Mouse (Mus musculus) small intestine, adult 2 months (tissue): Measurements from ENCODE around the gene Rnf10. TPM values are rescaled to one million over a fixed set of nuclear protein-coding genes. Genes with fewer than 3 reads are reported as not detected.
"Not testable (repeated sequence)": the region's sequence is repeated elsewhere in the genome, so short reads cannot be mapped to it uniquely, and the experiment has no call there.

Experiments
- H3K27ac ChIP-seq: fragments of 200-500 bp; 2 replicates; pipeline ENCODE4 v1.5.1; 2012; ENCODE audit warnings: low read depth, low read length, control low read depth, inconsistent platforms; ENCODE audit not compliant: insufficient read depth
- H3K27me3 ChIP-seq: fragments of 200-500 bp; 2 replicates; pipeline ENCODE4 v1.6.1; 2012; ENCODE audit warnings: mild to moderate bottlenecking, moderate library complexity, low read length, inconsistent platforms; ENCODE audit not compliant: control insufficient read depth, insufficient read depth
- H3K36me3 ChIP-seq: fragments of 200-500 bp; 2 replicates; pipeline ENCODE4 v1.6.1; 2012; ENCODE audit warnings: mild to moderate bottlenecking, low read length, control low read depth, inconsistent platforms; ENCODE audit not compliant: control insufficient read depth, insufficient read depth
- H3K4me1 ChIP-seq: fragments of 200-500 bp; 2 replicates; pipeline ENCODE4 v1.6.1; 2012; ENCODE audit warnings: low read length, inconsistent platforms, mixed read lengths; ENCODE audit not compliant: control insufficient read depth, insufficient read depth, insufficient read length
- H3K4me3 ChIP-seq: fragments of 200-500 bp; 2 replicates; pipeline ENCODE4 v1.5.1; 2012; ENCODE audit warnings: low read depth, mild to moderate bottlenecking, control low read depth, inconsistent platforms, low read length, moderate library complexity
- CTCF ChIP-seq: fragments of 200-500 bp; IDR thresholded peaks from 2 replicates; pipeline ENCODE4 v1.5.1; 2012; ENCODE audit warnings: low read depth, mild to moderate bottlenecking, control low read depth, inconsistent platforms, low read length, moderate library complexity, mixed read lengths; ENCODE audit not compliant: insufficient replicate concordance, insufficient read length; ENCODE audit errors: extremely low read depth
- POLR2A ChIP-seq: fragments of 200-500 bp; IDR thresholded peaks from 2 replicates; pipeline ENCODE4 v1.6.1; 2012; ENCODE audit warnings: low read depth, mild to moderate bottlenecking, control low read depth, inconsistent platforms, low read length, moderate library complexity
- WGBS: fragments of 180-500 bp; shearing (Covaris S2); methylation state at CpG from one replicate; pipeline ENCODE4 v1.1.7; 2018; 5-methylcytosine and 5-hydroxymethylcytosine counted together
- polyA plus RNA-seq: library from polyadenylated mRNA; depleted of rRNA; stranded (reverse); fragments of >200 nt; gene quantifications from 2 replicates; pipeline ENCODE4 v1.2.3, GENCODE M21; 2012

Gene Rnf10
- polyA plus RNA-seq, 1 experiment = 148 TPM

DNA sequence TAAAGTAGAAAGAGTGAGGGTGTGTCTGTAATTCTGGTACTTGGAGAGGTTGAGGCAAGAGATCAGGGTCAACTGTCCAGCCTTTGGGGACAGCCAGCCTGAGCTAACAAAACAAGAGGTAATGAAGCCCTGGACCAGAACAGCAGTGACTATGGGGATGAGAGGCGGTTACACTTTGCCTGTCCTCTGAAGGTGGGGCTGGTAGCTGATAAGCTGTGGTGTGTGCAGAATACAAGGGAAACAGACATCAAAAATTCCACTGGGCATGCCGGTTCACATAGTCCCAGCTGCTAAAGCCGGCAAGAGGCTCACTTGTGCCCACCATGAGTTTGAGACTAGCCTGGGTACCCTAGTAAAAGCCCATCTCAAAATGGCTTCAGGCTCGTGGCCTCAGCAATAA, 39.7 kb upstream of the Rnf10 start:
- WGBS = 32% methylated on average over 4 of the region's 4 CpGs
- Histone ChIP-seq H3K4me3 (no peak overlapping the region), H3K36me3 (no peaks in the 10 kb centered on the region), H3K4me1 (peaks cover 20% of the 10 kb centered on the region; the same call in 1 of the 2 replicates), H3K27ac (0 out of 2 replicates have a peak overlapping the region, but pooled peaks have one; percentile 7), H3K27me3 (no peaks in the 10 kb centered on the region)
- TF ChIP-seq CTCF = no peak
- no peak for TF ChIP-seq POLR2A

DNA sequence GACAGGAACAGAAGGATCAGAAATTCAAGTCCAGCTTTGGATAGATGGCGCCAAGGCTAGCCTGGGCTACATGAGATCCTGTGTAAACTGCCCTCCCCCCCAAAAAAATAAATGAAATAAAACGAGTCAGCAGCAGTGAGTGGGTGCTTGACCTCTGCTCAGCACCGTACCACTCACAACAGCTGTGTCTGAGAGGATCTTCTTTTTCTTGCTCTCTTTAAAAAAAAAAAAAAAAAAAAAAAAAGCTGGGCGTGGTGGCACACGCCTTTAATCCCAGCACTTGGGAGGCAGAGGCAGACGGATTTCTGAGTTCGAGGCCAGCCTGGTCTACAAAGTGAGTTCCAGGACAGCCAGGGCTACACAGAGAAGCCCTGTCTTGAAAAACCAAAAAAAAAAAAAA, 29.5 kb upstream of the Rnf10 start:
- not testable (repeated sequence) for H3K27me3 ChIP-seq, H3K36me3 ChIP-seq, H3K4me1 ChIP-seq, H3K27ac ChIP-seq, H3K4me3 ChIP-seq
- 76% methylated on average over 7 of the region's 7 CpGs for WGBS

DNA sequence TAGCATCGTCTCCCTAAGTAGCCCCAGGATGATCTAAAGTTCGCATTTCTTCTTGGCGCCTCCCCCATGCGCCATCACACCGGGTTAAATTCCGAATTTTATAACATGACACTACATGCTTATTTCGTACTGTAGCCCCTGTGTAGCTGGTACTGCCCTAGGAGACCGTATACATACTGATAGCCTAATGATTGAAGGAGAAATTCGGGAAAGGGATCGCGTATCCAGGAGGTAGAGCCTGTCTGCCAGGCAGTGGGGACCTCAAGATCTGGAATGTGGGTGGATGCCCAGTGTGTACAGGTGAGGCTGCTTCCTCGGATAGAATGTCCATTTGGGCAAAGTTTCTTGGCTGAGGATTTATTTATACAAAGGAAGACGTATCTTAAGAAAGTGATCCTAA, 28.9 kb upstream of the Rnf10 start:
- Histone ChIP-seq H3K27me3 (no peaks in the 10 kb centered on the region), H3K27ac (no peak overlapping the region), H3K36me3 (peaks cover 13% of the 10 kb centered on the region), H3K4me3 (peak overlapping the region; percentile 67), H3K4me1 (peaks cover 6% of the 10 kb centered on the region)
- TF ChIP-seq CTCF = no peak
- TF ChIP-seq POLR2A = no peak
- WGBS = 16% methylated on average over 13 of the region's 13 CpGs

DNA sequence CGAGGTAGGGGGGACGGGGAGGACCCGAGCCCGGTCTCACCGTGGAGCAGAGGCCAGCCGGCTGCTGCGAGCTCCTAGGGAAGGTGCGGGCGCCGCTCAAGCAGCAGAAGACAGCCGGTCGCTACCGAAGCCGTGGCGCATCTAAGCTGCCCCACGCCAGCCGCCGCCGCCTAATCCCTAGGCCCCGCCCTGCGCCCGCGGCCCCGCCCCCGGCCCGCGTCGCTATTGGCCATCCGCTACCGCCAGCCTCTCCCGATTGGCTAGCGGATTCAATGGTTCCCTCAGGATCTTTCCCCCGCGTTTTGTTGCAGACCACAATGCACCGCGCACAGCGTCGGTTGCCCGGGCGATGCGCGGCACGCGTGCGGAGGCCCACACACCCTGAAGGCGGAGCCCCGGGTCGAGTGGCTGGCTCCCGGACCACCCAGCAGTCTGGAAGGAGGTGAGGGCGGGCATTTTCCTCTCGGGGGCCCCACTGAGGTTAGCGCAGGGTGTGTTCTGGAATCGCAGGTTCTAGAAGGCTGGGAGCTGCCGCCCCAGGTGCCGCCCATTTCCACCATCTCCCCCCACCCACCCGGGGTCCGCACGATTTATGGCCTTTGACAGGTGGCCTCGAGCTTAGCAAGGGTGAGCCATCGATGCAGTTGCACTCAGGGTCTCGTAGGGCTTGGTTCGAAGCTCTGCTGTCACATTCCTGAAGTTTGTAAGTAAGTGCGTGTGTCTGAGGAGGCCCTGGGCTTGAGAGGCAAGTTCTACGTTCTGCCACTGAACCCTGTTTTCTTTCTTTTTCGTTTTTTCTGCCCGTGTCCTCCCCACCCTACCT, 28.3 kb upstream of the Rnf10 start, which contains the start of gene Dynll1:
TSS of gene Dynll1 (minus strand) at position 208 of the 823 bp plus-strand sequence.
- TF ChIP-seq CTCF (no peak), POLR2A (peak; percentile 93)
- under 1% methylated on average over 66 of the region's 66 CpGs for WGBS
- Histone ChIP-seq H3K36me3 (peaks cover 16% of the 10 kb centered on the region), H3K27ac (peak within 1 kb of the TSS; percentile 72), H3K27me3 (no peaks in the 10 kb centered on the region), H3K4me1 (peaks cover 7% of the 10 kb centered on the region), H3K4me3 (peak within 1 kb of the TSS; percentile 98)

DNA sequence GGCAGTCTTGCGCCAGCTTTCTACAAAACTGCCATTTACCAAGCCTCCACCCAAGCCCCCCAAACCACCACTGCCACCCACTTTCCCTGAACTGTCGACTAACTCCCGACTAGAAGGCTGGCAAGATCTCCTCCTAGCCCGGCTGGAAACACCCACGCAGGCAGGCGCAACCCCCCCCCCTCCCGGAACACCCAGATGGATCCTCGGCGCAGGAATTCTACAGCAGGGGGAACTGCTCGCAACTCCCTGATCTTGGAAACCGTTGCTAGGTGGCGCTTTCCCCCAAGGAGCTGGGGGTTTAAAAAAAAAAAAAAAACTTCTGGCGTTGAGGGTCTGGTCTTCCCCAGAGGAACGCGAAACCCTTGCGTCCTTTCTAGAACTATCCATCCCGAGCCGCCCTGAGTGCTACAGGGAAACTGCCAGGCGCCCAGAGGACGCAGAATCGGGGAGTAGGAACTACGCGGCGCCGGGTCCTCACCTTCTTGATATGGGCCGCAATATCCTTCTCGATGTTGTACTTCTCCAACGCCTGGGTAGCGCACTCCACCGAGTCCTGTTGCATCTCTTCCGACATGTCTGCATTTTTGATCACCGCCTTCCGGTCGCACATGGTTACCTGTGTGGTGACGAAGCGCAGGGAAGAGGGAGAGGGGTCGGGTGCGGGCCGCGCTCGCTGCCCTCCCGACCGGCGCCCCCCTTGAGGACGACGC, 27.5 kb upstream of the Rnf10 start:
- Histone ChIP-seq H3K27ac (peak overlapping the region; percentile 72), H3K36me3 (peaks cover 22% of the 10 kb centered on the region), H3K4me3 (peak overlapping the region; percentile 98), H3K27me3 (no peaks in the 10 kb centered on the region), H3K4me1 (peaks cover 7% of the 10 kb centered on the region)
- TF ChIP-seq POLR2A = peak; percentile 31; the same call in 1 of the 2 replicates
- 0 out of 2 replicates have a peak, but pooled peaks have one; percentile 28 for TF ChIP-seq CTCF
- WGBS = under 1% methylated on average over 45 of the region's 46 CpGs

DNA sequence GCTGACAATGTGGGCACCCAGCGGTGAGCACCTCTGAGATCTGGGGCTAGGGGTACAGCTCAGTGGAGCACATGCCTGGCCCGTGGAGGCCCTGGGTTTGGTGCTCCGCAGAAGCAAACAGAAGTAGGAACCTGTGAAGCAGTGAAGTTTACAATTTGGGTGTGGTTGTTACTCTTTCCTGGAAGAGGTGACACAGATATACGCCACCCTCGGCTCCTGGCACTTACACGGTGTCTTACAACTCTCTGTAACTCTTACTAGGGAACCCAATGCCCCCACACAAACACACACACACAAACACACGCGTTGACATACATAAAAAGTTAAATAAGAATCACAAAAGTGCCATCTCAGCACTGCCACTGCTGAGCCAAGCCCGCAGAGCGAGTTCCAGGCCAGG, 23.6 kb upstream of the Rnf10 start:
- TF ChIP-seq CTCF (no peak), POLR2A (no peak)
- H3K4me3 ChIP-seq = no peak overlapping the region
- H3K27ac ChIP-seq = no peak overlapping the region
- no peaks in the 10 kb centered on the region for H3K27me3 ChIP-seq
- WGBS = 64% methylated on average over 10 of the region's 10 CpGs
- peaks cover 31% of the 10 kb centered on the region for H3K36me3 ChIP-seq
- peaks cover 4% of the 10 kb centered on the region for H3K4me1 ChIP-seq

DNA sequence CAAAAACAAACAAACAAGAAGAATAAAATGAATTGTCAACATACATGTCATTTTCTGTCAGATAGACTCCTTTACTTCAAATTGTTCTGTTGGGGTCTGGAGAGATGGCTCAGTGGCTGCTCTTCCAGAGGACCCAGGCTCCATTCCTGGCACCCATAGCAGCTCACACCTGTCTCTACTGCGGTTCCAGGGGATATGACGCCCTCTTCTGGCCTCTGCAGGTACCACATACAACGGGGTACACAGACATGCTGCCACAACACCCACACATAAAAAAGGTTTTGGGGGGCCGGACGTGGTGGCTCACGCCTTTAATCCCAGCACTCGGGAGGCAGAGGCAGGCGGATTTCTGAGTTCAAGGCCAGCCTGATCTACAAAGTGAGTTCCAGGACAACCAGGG, 21.5 kb upstream of the Rnf10 start:
- Histone ChIP-seq H3K27ac (no peak overlapping the region), H3K4me1 (peaks cover 2% of the 10 kb centered on the region; the same call in 1 of the 2 replicates), H3K4me3 (no peak overlapping the region), H3K27me3 (no peaks in the 10 kb centered on the region), H3K36me3 (peaks cover 41% of the 10 kb centered on the region)
- 93% methylated on average over 8 of the region's 8 CpGs for WGBS
- TF ChIP-seq CTCF (peak; percentile 9; the same call in 1 of the 2 replicates), POLR2A (no peak)
